Mouse (Mus musculus): ENCODE measurements at regions not wholly inside any gene's neighbourhood (a gene's known extent, or its start where the extent isn't known, plus 50 kb on each side); places are given as distances from the start of the nearest gene placed in this dataset.

GRCm38 (mm10) chr13:36807961-36808360 lies 73.0 kb upstream of the Nrn1 start:
- no peak for DNase-seq (ENCODE audit: low spot score in 2 of 2)

- peak in 1 of 2 experiments; percentile 9 for DNase-seq (ENCODE audit: low spot score in 2 of 2)
These were observed 54.4 kb upstream of the Nrn1 start for GRCm38 (mm10) chr13:36789360-36789759.
